Mouse (Mus musculus): Measurements from ENCODE around the gene Sp100. TPM values are rescaled to one million over a fixed set of nuclear protein-coding genes. Genes with fewer than 3 reads are reported as not detected.

The Sp100 gene
- total and polyA plus RNA-seq, 3 experiments = 13.5 to 21.6 (median 16.9) TPM

GRCm38 (mm10) chr1:85751932-85752680, 102.3 kb downstream of the Sp100 start:
- TF ChIP-seq EP300 (IDR thresholded peaks at IDR 0.05; ENCODE audit: insufficient read depth, low read depth, low read length) (no peak), POLR2A (IDR thresholded peaks at IDR 0.05; ENCODE audit: insufficient read depth, low read depth, low read length) (no peak), CTCF (IDR thresholded peaks at IDR 0.05) (no peak)
- no peaks in the 10 kb centered on the region for H3K79me2 ChIP-seq (replicated peaks; ENCODE audit: control insufficient read depth, insufficient read depth, low read length)
- no peak overlapping the region for H3K4me3 ChIP-seq
- intact Hi-C loops (cut with DNase I) = no loop called here
- no peaks in the 10 kb centered on the region for H3K27me3 ChIP-seq (ENCODE audit: control insufficient read depth, insufficient read depth, low read length)
- no peaks in the 10 kb centered on the region for H3K36me3 ChIP-seq (ENCODE audit: control insufficient read depth, insufficient read depth, low read length)
- 70% methylated on average over 11 of the region's 11 CpGs for WGBS
- H3K27ac ChIP-seq = no peak overlapping the region
- H3K4me1 ChIP-seq (ENCODE audit: control insufficient read depth, insufficient read depth, low read length) = peaks cover 5% of the 10 kb centered on the region
- H3K9ac ChIP-seq (ENCODE audit: low read depth, low read length) = no peak overlapping the region
- no peak for DNase-seq

GRCm38 (mm10) chr1:85757531-85758230, 107.9 kb downstream of the Sp100 start:
- H3K4me3 ChIP-seq = no peak overlapping the region
- H3K27me3 ChIP-seq (ENCODE audit: control insufficient read depth, insufficient read depth, low read length) = no peaks in the 10 kb centered on the region
- no peak overlapping the region for H3K9ac ChIP-seq (ENCODE audit: low read depth, low read length)
- 59% methylated on average over 6 of the region's 6 CpGs for WGBS
- no peaks in the 10 kb centered on the region for H3K4me1 ChIP-seq (ENCODE audit: control insufficient read depth, insufficient read depth, low read length)
- H3K27ac ChIP-seq = peak overlapping the region; percentile 70
- DNase-seq = no peak
- intact Hi-C loops (cut with DNase I) = no loop called here
- no peak for TF ChIP-seq EP300 (IDR thresholded peaks at IDR 0.05; ENCODE audit: insufficient read depth, low read depth, low read length)
- no peak for TF ChIP-seq POLR2A (IDR thresholded peaks at IDR 0.05; ENCODE audit: insufficient read depth, low read depth, low read length)
- no peak for TF ChIP-seq CTCF (IDR thresholded peaks at IDR 0.05)
- no peaks in the 10 kb centered on the region for H3K36me3 ChIP-seq (ENCODE audit: control insufficient read depth, insufficient read depth, low read length)
- no peaks in the 10 kb centered on the region for H3K79me2 ChIP-seq (replicated peaks; ENCODE audit: control insufficient read depth, insufficient read depth, low read length)

- H3K36me3 ChIP-seq (ENCODE audit: control insufficient read depth, insufficient read depth, low read length) = no peaks in the 10 kb centered on the region
- H3K27me3 ChIP-seq (ENCODE audit: control insufficient read depth, insufficient read depth, low read length) = no peaks in the 10 kb centered on the region
- H3K27ac ChIP-seq = peak overlapping the region; percentile 70
- no peak overlapping the region for H3K4me3 ChIP-seq
- TF ChIP-seq EP300 (IDR thresholded peaks at IDR 0.05; ENCODE audit: insufficient read depth, low read depth, low read length) (no peak), POLR2A (IDR thresholded peaks at IDR 0.05; ENCODE audit: insufficient read depth, low read depth, low read length) (0 out of 2 replicates have a peak, but pooled peaks have one; percentile 12), CTCF (IDR thresholded peaks at IDR 0.05) (no peak)
- WGBS = 23% methylated on average over 14 of the region's 14 CpGs
- H3K9ac ChIP-seq (ENCODE audit: low read depth, low read length) = no peak overlapping the region
- H3K4me1 ChIP-seq (ENCODE audit: control insufficient read depth, insufficient read depth, low read length) = no peaks in the 10 kb centered on the region
- no peaks in the 10 kb centered on the region for H3K79me2 ChIP-seq (replicated peaks; ENCODE audit: control insufficient read depth, insufficient read depth, low read length)
- intact Hi-C loops (cut with DNase I) = no loop called here
- DNase-seq = peak in 1 of 2 experiments; percentile 32
These were observed 108.6 kb downstream of the Sp100 start for GRCm38 (mm10) chr1:85758231-85758968.

DNA sequence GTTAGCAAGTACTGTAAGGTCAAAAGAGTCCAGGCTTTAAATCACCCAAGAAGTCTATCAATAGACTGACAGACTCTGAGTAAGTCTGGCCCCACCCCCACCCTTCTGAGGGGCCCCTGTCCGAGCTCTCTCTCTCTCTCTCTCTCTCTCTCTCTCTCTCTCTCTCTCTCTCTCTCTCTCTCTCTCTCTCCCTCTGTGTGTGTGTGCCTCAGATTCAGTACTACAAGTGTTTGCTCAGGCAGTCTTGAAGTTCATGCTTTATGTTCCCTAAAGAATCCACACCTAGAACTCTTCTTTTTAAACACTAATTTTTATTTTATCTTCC, 109.1 kb downstream of the Sp100 start:
- no peak for TF ChIP-seq POLR2A (IDR thresholded peaks at IDR 0.05; ENCODE audit: insufficient read depth, low read depth, low read length)
- no peak for TF ChIP-seq CTCF (IDR thresholded peaks at IDR 0.05)
- TF ChIP-seq EP300 (IDR thresholded peaks at IDR 0.05; ENCODE audit: insufficient read depth, low read depth, low read length) = no peak
- Histone ChIP-seq H3K27me3 (ENCODE audit: control insufficient read depth, insufficient read depth, low read length) (no peaks in the 10 kb centered on the region), H3K27ac (peak overlapping the region; percentile 70; the same call in 1 of the 2 replicates), H3K9ac (ENCODE audit: low read depth, low read length) (no peak overlapping the region), H3K4me3 (no peak overlapping the region), H3K36me3 (ENCODE audit: control insufficient read depth, insufficient read depth, low read length) (no peaks in the 10 kb centered on the region), H3K4me1 (ENCODE audit: control insufficient read depth, insufficient read depth, low read length) (no peaks in the 10 kb centered on the region), H3K79me2 (replicated peaks; ENCODE audit: control insufficient read depth, insufficient read depth, low read length) (no peaks in the 10 kb centered on the region)
- DNase-seq = no peak
- WGBS = 0% methylated on average over 1 of the region's 1 CpGs
- intact Hi-C loops (cut with DNase I) = no loop called here

Small RNA genes lying within 50 kb of the gene (microRNA-seq; reads per million reads assigned to microRNA genes)
- gene Mir8096 = 0 reads per million in 2 experiments

Other genes with a start within 250 kb of the Sp100 start
- not detected for gene G530012D18Rik, start 74.3 kb upstream of the Sp100 start, total RNA-seq (2021)
- not detected in 2 replicates for gene G530012D18Rik, start 74.3 kb upstream of the Sp100 start, polyA plus RNA-seq (2012; rRNA removed)
- gene Sp110, start 51.2 kb upstream of the Sp100 start, total RNA-seq (2021) = 1 to 10 TPM; 3.0 to 3.2 TPM
- gene Sp110, start 51.2 kb upstream of the Sp100 start, polyA plus RNA-seq (2012; rRNA removed) = 7.3 and 11.6 TPM in 2 replicates
- gene Sp140, start 49.6 kb upstream of the Sp100 start, total RNA-seq (2021) = 1 to 10 TPM; 2.7 to 3.1 TPM
- 2.2 and 2.5 TPM in 2 replicates for gene Sp140, start 49.6 kb upstream of the Sp100 start, polyA plus RNA-seq (2012; rRNA removed)
- under 1 TPM; 0.20 to 0.37 TPM for gene A630001G21Rik, start 128.7 kb downstream of the Sp100 start, total RNA-seq (2021)
- 1.2 and 1.3 TPM in 2 replicates for gene A630001G21Rik, start 128.7 kb downstream of the Sp100 start, polyA plus RNA-seq (2012; rRNA removed)
- 100 to 1,000 TPM; 113 to 118 TPM for gene Cab39, start 143.5 kb downstream of the Sp100 start, total RNA-seq (2021)
- 36.7 and 59.1 TPM in 2 replicates for gene Cab39, start 143.5 kb downstream of the Sp100 start, polyA plus RNA-seq (2012; rRNA removed)
- 10 to 100 TPM; 60.3 to 62.0 TPM for gene Itm2c, start 244.3 kb downstream of the Sp100 start, total RNA-seq (2021)
- gene Itm2c, start 244.3 kb downstream of the Sp100 start, polyA plus RNA-seq (2012; rRNA removed) = 101 and 137 TPM in 2 replicates